12 mouse cellular contexts compared by ENCODE assay signal in genomic region chr4:22095257-22096031, GRCm38 (mm10).
A peak's percentile ranks its signal among the peaks of the same experiment; 100 is the strongest.
DNase-seq lines count a peak whose midpoint lies in the region; ATAC-seq and TF ChIP-seq lines count a peak whose summit lies in the region.
"Had no signal": no experiment of that assay in that cellular context is flagged by ENCODE, and none has a peak within 500 bp of the region (broad histone marks: within the 10 kb centered on the region; RNA-seq: fewer than 3 reads in every experiment).

No protein-coding gene starts in this region.

- ATAC-seq in limb, embryonic 14.5 days (ENCODE audit: low FRiP score, low read depth), result no peak
- ATAC-seq in megakaryocyte progenitor cell, adult 5-6 weeks (replicated peaks; ENCODE audit: poor library complexity), result no peak
- ATAC-seq: liver, postnatal 0 days had no signal

- H3K9ac ChIP-seq in limb, embryonic 14.5 days (ENCODE audit: low read depth, low read length, severe bottlenecking), result no peak overlapping the region
- H3K9ac ChIP-seq: liver, postnatal 0 days had no signal

- peak; percentile 31 for DNase-seq in right cerebral cortex, postnatal 4 days
- no peak for DNase-seq in right cerebral cortex, postnatal 25 days
- no peak for DNase-seq in forebrain, embryonic 10.5 days (ENCODE audit: extremely low spot score, low spot score)
- no peak for DNase-seq in limb, embryonic 14.5 days (ENCODE audit: low spot score)
- peak; percentile 44 for DNase-seq in retina, embryonic 14.5 days (ENCODE audit: low spot score)
- no peak for DNase-seq in lung, postnatal 14 days
- no peak for DNase-seq in adrenal gland, adult 2 months
- DNase-seq: heart, postnatal 10 days; kidney, postnatal 4 days; liver, postnatal 0 days had no signal

- no peak overlapping the region for H3K4me2 ChIP-seq in limb, embryonic 14.5 days (replicated peaks; ENCODE audit: low read depth, low read length, severe bottlenecking)

- H3K27ac ChIP-seq in forebrain, embryonic 10.5 days, result peak overlapping the region; percentile 71
- H3K27ac ChIP-seq in limb, embryonic 14.5 days (replicated peaks; ENCODE audit: low read depth, low read length), result peak overlapping the region; percentile 5

- 0 out of 2 replicates have a peak, but pooled peaks cover 5% of the 10 kb centered on the region for H3K27me3 ChIP-seq in forebrain, embryonic 10.5 days (ENCODE audit: poor library complexity, severe bottlenecking)
- no peaks in the 10 kb centered on the region for H3K27me3 ChIP-seq in limb, embryonic 14.5 days (ENCODE audit: control insufficient read depth, insufficient read depth, low read length)

- no peaks in the 10 kb centered on the region for H3K9me3 ChIP-seq in forebrain, embryonic 10.5 days
- no peaks in the 10 kb centered on the region for H3K9me3 ChIP-seq in limb, embryonic 14.5 days (ENCODE audit: control insufficient read depth, low read length)

- H3K4me1 ChIP-seq in forebrain, embryonic 10.5 days, result peaks cover 19% of the 10 kb centered on the region
- H3K4me1 ChIP-seq in limb, embryonic 14.5 days (ENCODE audit: control insufficient read depth, insufficient read depth, low read length), result peaks cover 12% of the 10 kb centered on the region; the same call in 1 of the 2 replicates

- no peaks in the 10 kb centered on the region for H3K36me3 ChIP-seq in forebrain, embryonic 10.5 days (replicated peaks)
- no peaks in the 10 kb centered on the region for H3K36me3 ChIP-seq in limb, embryonic 14.5 days (ENCODE audit: control insufficient read depth, insufficient read depth, low read length)

- H3K4me3 ChIP-seq in forebrain, embryonic 10.5 days, result no peak overlapping the region
- no peak overlapping the region for H3K4me3 ChIP-seq in limb, embryonic 14.5 days (replicated peaks; ENCODE audit: low read length)
- H3K4me3 ChIP-seq: myocyte had no signal

- WGBS in forebrain, embryonic 10.5 days, result 42% methylated on average over 11 of the region's 11 CpGs
- 35% methylated on average over 11 of the region's 11 CpGs for WGBS in limb, embryonic 14.5 days

- no peak for TF ChIP-seq POLR2A in limb, embryonic 14.5 days (IDR thresholded peaks at IDR 0.05; ENCODE audit: borderline replicate concordance, extremely low read depth, insufficient read depth, insufficient read length)

Comparison
In these comparisons a context has a peak if more than half of its experiments do, and no peak if none do; other contexts are left out.
1. DNase-seq: peak in right cerebral cortex, postnatal 4 days (single experiment) and retina, embryonic 14.5 days (single experiment); none in right cerebral cortex, postnatal 25 days (single experiment), forebrain, embryonic 10.5 days (single experiment), limb, embryonic 14.5 days (single experiment), lung, postnatal 14 days (single experiment) and adrenal gland, adult 2 months (single experiment).